Mouse (Mus musculus): ENCODE data around the gene Cd68. TPM values are rescaled to one million over a fixed set of nuclear protein-coding genes. Genes with fewer than 3 reads are reported as not detected.

Cd68 gene
- total and polyA plus RNA-seq, 3 experiments: 82.2 to 343 (median 122) TPM

GRCm38 (mm10) chr11:69682840-69683533 is 17.0 kb upstream of the Cd68 start:
- 0 out of 2 replicates have a peak overlapping the region, but pooled peaks have one; percentile 53 for H3K9ac ChIP-seq (ENCODE audit: insufficient read depth, low read depth)
- in situ Hi-C loops (cut with MboI; ENCODE audit: low pct_ligation_motif_present, low pct_unique_long_range_greater_than_20kb, low sequenced_read_pairs): loop anchor here (5.0 to 10.0 kb wide), 2 partner anchors 62 to 194 kb away; partner anchors contain the start of gene Tmem95
- dilution Hi-C loops (cut with MboI; ENCODE audit: extremely low pct_ligation_motif_present, extremely low pct_unique_long_range_greater_than_20kb, low sequenced_read_pairs): no loop called here

GRCm38 (mm10) chr11:69682209-69682839 is 16.4 kb upstream of the Cd68 start:
- Histone ChIP-seq H3K4me3 (replicated peaks in 1 of 3; ENCODE audit: low read depth in 2 of 3, low read length in 2 of 3, poor library complexity in 1 of 3) (peak overlapping the region; percentile 60 to 85 (median 75)), H3K9ac (ENCODE audit: insufficient read depth, low read depth) (peak overlapping the region; percentile 53), H3K36me3 (replicated peaks in 1 of 2; ENCODE audit: control insufficient read depth in 1 of 2, insufficient read depth in 1 of 2, low read length in 1 of 2) (peaks cover 21 to 27% of the 10 kb centered on the region in 2 experiments), H3K4me1 (ENCODE audit: control insufficient read depth in 1 of 2, insufficient read depth in 2 of 2) (peaks cover 4 to 55% of the 10 kb centered on the region in 2 experiments), H3K79me2 (replicated peaks; ENCODE audit: control insufficient read depth, extremely low read depth, insufficient read depth, poor library complexity, severe bottlenecking) (peaks cover 35% of the 10 kb centered on the region), H3K27me3 (replicated peaks) (no peaks in the 10 kb centered on the region), H3K9me3 (replicated peaks; ENCODE audit: low read length) (no peaks in the 10 kb centered on the region), H3K27ac (ENCODE audit: insufficient read depth, low read depth) (peak overlapping the region; percentile 35; the same call in 1 of the 2 replicates), H3K4me2 (ENCODE audit: insufficient read depth, low read depth, poor library complexity, severe bottlenecking) (peak overlapping the region; percentile 71)
- in situ Hi-C loops (cut with MboI; ENCODE audit: low pct_ligation_motif_present, low pct_unique_long_range_greater_than_20kb, low sequenced_read_pairs) (loop anchor here (5.0 to 10.0 kb wide), 2 partner anchors 62 to 195 kb away; partner anchors contain the start of gene Tmem95), dilution Hi-C loops (cut with MboI; ENCODE audit: extremely low pct_ligation_motif_present, extremely low pct_unique_long_range_greater_than_20kb, low sequenced_read_pairs) (no loop called here)
- DNase-seq (ENCODE audit: extremely low read depth): no peak
- no peak for TF ChIP-seq MAFK (IDR thresholded peaks at IDR 0.05; ENCODE audit: insufficient replicate concordance, low read length)
- TF ChIP-seq CHD1 (IDR thresholded peaks at IDR 0.05; ENCODE audit: low read depth, low read length): no peak; the same call in 1 of the 2 replicates
- no peak for TF ChIP-seq GABPA (IDR thresholded peaks at IDR 0.05; ENCODE audit: insufficient replicate concordance, low read depth, low read length)
- 0 out of 2 replicates have a peak, but pooled peaks have one; percentile 31 for TF ChIP-seq RCOR1 (conservative IDR thresholded peaks at IDR 0.05; ENCODE audit: low read depth, low read length)

More at GRCm38 (mm10) chr11:69682840-69683533, 17.0 kb upstream of the Cd68 start:
- Histone ChIP-seq H3K27ac (ENCODE audit: insufficient read depth, low read depth) (no peak overlapping the region), H3K36me3 (replicated peaks in 1 of 2; ENCODE audit: control insufficient read depth in 1 of 2, insufficient read depth in 1 of 2, low read length in 1 of 2) (peaks cover 18 to 21% of the 10 kb centered on the region in 2 experiments), H3K4me1 (ENCODE audit: control insufficient read depth in 1 of 2, insufficient read depth in 2 of 2) (peaks cover 4 to 52% of the 10 kb centered on the region in 2 experiments), H3K79me2 (replicated peaks; ENCODE audit: control insufficient read depth, extremely low read depth, insufficient read depth, poor library complexity, severe bottlenecking) (peaks cover 32% of the 10 kb centered on the region), H3K9me3 (replicated peaks; ENCODE audit: low read length) (no peaks in the 10 kb centered on the region), H3K27me3 (replicated peaks) (no peaks in the 10 kb centered on the region), H3K4me3 (replicated peaks in 1 of 3; ENCODE audit: low read depth in 2 of 3, low read length in 2 of 3, poor library complexity in 1 of 3) (peak overlapping the region in 2 of 3 experiments; percentile 60 to 85), H3K4me2 (ENCODE audit: insufficient read depth, low read depth, poor library complexity, severe bottlenecking) (peak overlapping the region; percentile 71)
- DNase-seq (ENCODE audit: extremely low read depth): peak; percentile 96
- TF ChIP-seq RAD21 (IDR thresholded peaks at IDR 0.05; ENCODE audit: low read depth, low read length): peak; percentile 95
- TF ChIP-seq SMC3 (IDR thresholded peaks at IDR 0.05; ENCODE audit: low read depth, low read length): peak; percentile 86
- no peak for TF ChIP-seq CHD2 (IDR thresholded peaks at IDR 0.05; ENCODE audit: low read length)
- no peak; the same call in 1 of the 2 replicates for TF ChIP-seq NELFE (IDR thresholded peaks at IDR 0.05; ENCODE audit: low read depth, low read length)
- no peak for TF ChIP-seq USF2 (conservative IDR thresholded peaks at IDR 0.05; ENCODE audit: low read depth, low read length)
- TF ChIP-seq CTCF (conservative IDR thresholded peaks at IDR 0.05 in 1 of 2, IDR thresholded peaks at IDR 0.05 in 1 of 2; ENCODE audit: low read depth in 2 of 2, low read length in 2 of 2): peak; percentile 96 to 98
- peak; percentile 45; the same call in 1 of the 2 replicates for TF ChIP-seq SIN3A (IDR thresholded peaks at IDR 0.05; ENCODE audit: low read length)
- TF ChIP-seq CHD1 (IDR thresholded peaks at IDR 0.05; ENCODE audit: low read depth, low read length): no peak
- TF ChIP-seq IRF4 (IDR thresholded peaks at IDR 0.05; ENCODE audit: low read depth, low read length): 0 out of 2 replicates have a peak, but pooled peaks have one; percentile 21
- TF ChIP-seq NRF1 (IDR thresholded peaks at IDR 0.05; ENCODE audit: low read depth, low read length): peak; percentile 53
- no peak for TF ChIP-seq MAFK (IDR thresholded peaks at IDR 0.05; ENCODE audit: insufficient replicate concordance, low read length)
- no peak for TF ChIP-seq ZNF384 (IDR thresholded peaks at IDR 0.05; ENCODE audit: low read depth, low read length)

Data from CH12.LX (cell line).